In genomic region chr12:52790350-52790768, GRCm38 (mm10) we compare ENCODE assay signal across 8 mouse cellular contexts.
DNase-seq lines count a peak whose midpoint lies in the region; ATAC-seq and TF ChIP-seq lines count a peak whose summit lies in the region.

No protein-coding gene starts in this region.

- H3K27me3 ChIP-seq in forebrain, embryonic 14.5 days (replicated peaks; ENCODE audit: control insufficient read depth, insufficient read depth, low read length) = no peaks in the 10 kb centered on the region
- no peaks in the 10 kb centered on the region for H3K27me3 ChIP-seq in hindbrain, embryonic 15.5 days
- H3K27me3 ChIP-seq in neural tube, embryonic 14.5 days (ENCODE audit: control insufficient read depth, insufficient read depth, low read length) = no peaks in the 10 kb centered on the region
- H3K27me3 ChIP-seq in liver, postnatal 0 days (ENCODE audit: insufficient read depth, low read length) = no peaks in the 10 kb centered on the region

- DNase-seq in testis, postnatal 10 days (ENCODE audit: low spot score) = peak; percentile 57
- no peak for DNase-seq in testis, postnatal 14 days (ENCODE audit: low spot score)
- DNase-seq in forebrain, embryonic 14.5 days (ENCODE audit: low spot score) = peak; percentile 53
- DNase-seq in layer of hippocampus, adult 9-11 months = no peak
- DNase-seq in B cell, adult 2 months = no peak
- DNase-seq in liver, postnatal 0 days = no peak

- peaks cover 16% of the 10 kb centered on the region for H3K4me1 ChIP-seq in forebrain, embryonic 14.5 days (ENCODE audit: control insufficient read depth, insufficient read depth, low read length)
- H3K4me1 ChIP-seq in hindbrain, embryonic 15.5 days (replicated peaks) = peaks cover 48% of the 10 kb centered on the region
- peaks cover 26% of the 10 kb centered on the region for H3K4me1 ChIP-seq in neural tube, embryonic 14.5 days (ENCODE audit: control insufficient read depth, insufficient read depth, low read length)
- no peaks in the 10 kb centered on the region for H3K4me1 ChIP-seq in liver, postnatal 0 days (ENCODE audit: insufficient read depth)

- no peaks in the 10 kb centered on the region for H3K36me3 ChIP-seq in forebrain, embryonic 14.5 days (ENCODE audit: control insufficient read depth, insufficient read depth, low read length)
- no peaks in the 10 kb centered on the region for H3K36me3 ChIP-seq in hindbrain, embryonic 15.5 days
- H3K36me3 ChIP-seq in neural tube, embryonic 14.5 days (ENCODE audit: control insufficient read depth, insufficient read depth, low read length) = no peaks in the 10 kb centered on the region
- H3K36me3 ChIP-seq in liver, postnatal 0 days (replicated peaks; ENCODE audit: insufficient read depth, low read length) = no peaks in the 10 kb centered on the region

- 14% methylated on average over 8 of the region's 8 CpGs for WGBS in forebrain, embryonic 14.5 days
- WGBS in hindbrain, embryonic 15.5 days = 8% methylated on average over 8 of the region's 8 CpGs
- WGBS in neural tube, embryonic 14.5 days = 23% methylated on average over 8 of the region's 8 CpGs
- WGBS in liver, postnatal 0 days (ENCODE audit: insufficient replicate concordance) = 19% methylated on average over 8 of the region's 8 CpGs

- H3K9ac ChIP-seq in forebrain, embryonic 14.5 days (ENCODE audit: low read length) = peak overlapping the region; percentile 47; the same call in 1 of the 2 replicates
- no peak overlapping the region for H3K9ac ChIP-seq in hindbrain, embryonic 15.5 days
- H3K9ac ChIP-seq in neural tube, embryonic 14.5 days (replicated peaks; ENCODE audit: low read depth, low read length) = no peak overlapping the region
- no peak overlapping the region for H3K9ac ChIP-seq in liver, postnatal 0 days (replicated peaks)

- no peak overlapping the region; the same call in 1 of the 2 replicates for H3K4me2 ChIP-seq in forebrain, embryonic 14.5 days (ENCODE audit: low read length)
- peak overlapping the region; percentile 13 for H3K4me2 ChIP-seq in hindbrain, embryonic 15.5 days
- H3K4me2 ChIP-seq in neural tube, embryonic 14.5 days (ENCODE audit: low read depth, low read length) = peak overlapping the region; percentile 14; the same call in 1 of the 2 replicates
- no peak overlapping the region for H3K4me2 ChIP-seq in liver, postnatal 0 days (ENCODE audit: low read depth, low read length)

- no peak overlapping the region for H3K27ac ChIP-seq in forebrain, embryonic 14.5 days (ENCODE audit: low read depth, low read length)
- H3K27ac ChIP-seq in hindbrain, embryonic 15.5 days (replicated peaks) = peak overlapping the region; percentile 28
- H3K27ac ChIP-seq in neural tube, embryonic 14.5 days (ENCODE audit: low read depth, low read length) = peak overlapping the region; percentile 7; the same call in 1 of the 2 replicates
- H3K27ac ChIP-seq in liver, postnatal 0 days (ENCODE audit: low read depth) = no peak overlapping the region

- no peak for TF ChIP-seq CTCF in liver, postnatal 0 days (IDR thresholded peaks at IDR 0.05; ENCODE audit: low read depth)

- TF ChIP-seq EP300 in liver, postnatal 0 days (IDR thresholded peaks at IDR 0.05; ENCODE audit: low read depth) = no peak

- H3K9me3 ChIP-seq in forebrain, embryonic 14.5 days (replicated peaks; ENCODE audit: control insufficient read depth, low read length) = no peaks in the 10 kb centered on the region
- H3K9me3 ChIP-seq in hindbrain, embryonic 15.5 days = no peaks in the 10 kb centered on the region
- H3K9me3 ChIP-seq in neural tube, embryonic 14.5 days (ENCODE audit: control insufficient read depth, low read length) = no peaks in the 10 kb centered on the region
- H3K9me3 ChIP-seq in liver, postnatal 0 days (ENCODE audit: low read length) = no peaks in the 10 kb centered on the region

- H3K4me3 ChIP-seq in forebrain, embryonic 14.5 days (ENCODE audit: low read depth, low read length) = no peak overlapping the region
- no peak overlapping the region for H3K4me3 ChIP-seq in hindbrain, embryonic 15.5 days
- H3K4me3 ChIP-seq in neural tube, embryonic 14.5 days (ENCODE audit: low read depth, low read length) = no peak overlapping the region
- no peak overlapping the region for H3K4me3 ChIP-seq in liver, postnatal 0 days (ENCODE audit: low read depth, low read length)

- ATAC-seq in forebrain, embryonic 14.5 days = peak; percentile 79
- peak; percentile 67 for ATAC-seq in hindbrain, embryonic 15.5 days (ENCODE audit: low FRiP score, low read depth)
- peak; percentile 68; the same call in 1 of the 2 replicates for ATAC-seq in neural tube, embryonic 14.5 days (ENCODE audit: low read depth)
- ATAC-seq in liver, postnatal 0 days = no peak

Comparison
In these comparisons a context has a peak if more than half of its experiments do, and no peak if none do; other contexts are left out.
1. DNase-seq: peak in testis, postnatal 10 days (single experiment) and forebrain, embryonic 14.5 days (single experiment); none in testis, postnatal 14 days (single experiment), layer of hippocampus, adult 9-11 months (single experiment), B cell, adult 2 months (0 of 2) and liver, postnatal 0 days (single experiment).
2. H3K27ac ChIP-seq: peak in hindbrain, embryonic 15.5 days (single experiment) and neural tube, embryonic 14.5 days (single experiment); none in forebrain, embryonic 14.5 days (single experiment) and liver, postnatal 0 days (single experiment).
3. H3K4me2 ChIP-seq: peak in hindbrain, embryonic 15.5 days (single experiment) and neural tube, embryonic 14.5 days (single experiment); none in forebrain, embryonic 14.5 days (single experiment) and liver, postnatal 0 days (single experiment).